Mouse (Mus musculus) E14TG2a.4 (cell line): ENCODE data around the gene Ankfn1.

Source experiments
- CTCF ChIP-seq: conservative IDR thresholded peaks from 2 replicates; pipeline ENCODE4 v1.5.1; 2014; ENCODE audit warnings: low read length
- POU5F1 ChIP-seq: IDR thresholded peaks from 2 replicates; pipeline ENCODE4 v1.6.1; 2014; ENCODE audit warnings: low read length, borderline replicate concordance

DNA sequence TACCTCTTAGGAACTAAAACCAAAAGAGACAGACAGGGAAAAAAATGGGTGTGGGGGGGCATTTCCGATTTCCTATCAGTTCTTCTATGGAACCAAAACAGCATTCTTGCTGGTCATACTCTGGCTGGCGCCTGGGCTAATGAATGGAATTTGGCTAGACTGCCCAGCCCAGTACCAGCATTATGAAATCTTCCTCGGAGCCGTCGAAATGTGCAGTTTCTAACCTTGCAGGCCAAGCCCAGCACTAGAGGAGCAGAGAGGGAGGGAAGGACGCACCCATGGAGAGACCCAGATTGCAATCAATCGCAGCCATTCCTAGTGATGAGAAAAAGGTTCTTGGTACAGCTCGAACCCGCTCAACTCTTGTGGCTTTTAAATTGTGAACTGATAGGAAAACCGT is 315.2 kb downstream of the Ankfn1 start:
- TF ChIP-seq CTCF (no peak), POU5F1 (no peak)
